Mouse (Mus musculus) bone marrow, adult 2 months (tissue): ENCODE data around the gene Cnot2.

Experiments used
- CTCF ChIP-seq: fragments of 200-500 bp; IDR thresholded peaks from 2 replicates; pipeline ENCODE4 v1.5.1; 2011; ENCODE audit warnings: low read length, control low read depth; ENCODE audit not compliant: control insufficient read depth, insufficient read depth
- POLR2A ChIP-seq: fragments of 200-500 bp; IDR thresholded peaks from 2 replicates; pipeline ENCODE4 v1.6.1; 2011; ENCODE audit warnings: low read depth, mild to moderate bottlenecking, control low read depth, low read length, borderline replicate concordance; ENCODE audit not compliant: control insufficient read depth

DNA sequence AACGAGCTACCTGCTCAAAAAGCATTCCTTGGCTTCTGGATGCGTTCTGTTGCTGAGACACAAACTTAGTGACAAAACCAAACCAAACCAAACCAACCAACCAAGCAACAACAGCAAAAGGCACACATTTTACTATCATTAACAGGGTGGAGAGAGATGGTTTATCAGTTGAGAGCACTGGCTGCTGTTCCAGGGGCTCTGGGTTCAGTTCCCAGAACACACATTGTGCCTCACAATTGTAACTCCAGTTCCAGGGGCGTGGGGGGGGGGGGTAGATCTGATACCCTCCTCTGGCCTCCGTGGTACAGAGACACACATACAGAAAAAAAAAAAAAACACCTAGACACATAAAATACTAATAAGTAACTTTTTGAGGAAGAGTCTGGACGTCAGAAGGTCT lies 113.2 kb downstream of the Cnot2 start:
- no peak for TF ChIP-seq CTCF
- no peak for TF ChIP-seq POLR2A
